Mouse (Mus musculus) urinary bladder, postnatal 4 days (tissue): ENCODE data around the gene Haus4.

Experiments used
- DNase-seq, 2 experiments: peaks; one replicate each; pipeline ENCODE4 v3.0.0; 2021 to 2022; ENCODE audit warnings: low spot score in 2 of 2

The Haus4 gene

GRCm38 (mm10) chr14:54553975-54554769, at the start of gene Haus4:
Haus4 (minus strand) TSS chr14:54554616.
- DNase-seq = peak; percentile 78 to 82

DNA sequence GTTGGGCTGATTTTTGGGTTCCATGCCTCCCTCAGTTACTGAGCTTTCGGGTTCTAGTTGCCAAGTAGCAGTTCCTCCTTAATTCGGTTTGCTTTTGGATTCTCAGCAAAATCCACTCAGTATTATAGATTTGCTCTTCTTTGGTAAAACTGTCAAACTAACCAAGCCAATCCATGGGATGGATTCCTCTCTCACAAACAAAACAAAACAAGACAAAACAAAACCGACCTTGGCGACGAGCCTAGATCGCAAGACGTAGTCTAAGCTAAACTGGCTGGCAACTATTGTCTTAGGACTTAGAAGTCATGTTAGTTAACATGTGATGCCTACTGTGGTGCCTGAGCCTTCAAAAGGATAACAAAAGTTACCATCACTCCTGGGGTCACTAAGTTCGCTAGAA, 49.3 kb upstream of the Haus4 start:
- no peak for DNase-seq

DNA sequence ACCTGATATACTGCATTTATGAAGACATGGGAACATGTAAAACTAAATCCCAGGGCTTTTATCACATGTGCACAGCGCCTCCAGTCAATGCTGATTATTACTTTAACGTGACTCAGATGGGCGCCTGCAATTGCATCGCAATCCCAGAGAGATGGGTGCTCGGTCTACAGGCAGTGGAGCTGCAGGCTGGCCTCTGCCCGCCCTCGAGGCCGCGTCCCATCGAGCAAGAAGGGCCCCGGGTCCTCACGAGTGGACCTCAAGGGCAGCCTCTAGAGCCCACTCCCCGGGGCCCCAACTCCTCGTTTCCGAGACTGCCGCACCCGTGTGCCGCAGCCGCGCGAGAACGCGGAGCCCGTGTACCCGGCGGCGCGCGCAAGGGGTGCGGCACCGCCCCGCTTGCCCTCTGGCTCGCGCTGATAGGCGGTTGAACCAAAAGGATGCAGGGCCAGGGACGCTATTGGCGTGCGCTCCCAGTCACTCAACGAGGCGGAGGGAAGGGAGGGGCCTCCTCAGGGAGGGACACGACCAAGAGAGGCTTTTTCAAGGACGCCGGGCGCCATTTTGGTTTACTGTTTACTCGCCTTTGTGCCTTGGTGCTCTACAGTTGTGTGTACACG, 48.7 kb upstream of the Haus4 start:
- DNase-seq = peak; percentile 94 to 96

- no peak for DNase-seq
Measured at GRCm38 (mm10) chr14:54602613-54603012, 48.2 kb upstream of the Haus4 start.

DNA sequence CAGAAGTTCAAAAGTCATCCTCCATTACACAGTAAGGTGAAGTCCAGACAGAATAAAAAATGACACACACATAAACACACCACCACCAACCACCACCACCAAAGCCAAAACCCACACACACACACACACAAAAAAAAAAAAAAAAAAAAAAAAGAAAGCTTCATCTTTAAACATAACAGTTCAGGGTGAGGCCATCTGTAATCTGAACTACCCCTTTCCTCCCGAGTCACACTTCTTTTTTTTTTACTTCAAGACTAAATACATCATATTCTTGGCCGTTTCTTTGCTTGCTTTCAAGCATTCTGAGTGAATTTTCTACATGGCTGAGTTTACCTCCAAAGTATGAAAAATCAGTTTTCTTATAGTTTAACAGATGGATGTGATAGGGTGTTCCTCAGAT, 47.2 kb upstream of the Haus4 start:
- no peak for DNase-seq

GRCm38 (mm10) chr14:54597084-54597483, 42.7 kb upstream of the Haus4 start:
- no peak for DNase-seq

DNA sequence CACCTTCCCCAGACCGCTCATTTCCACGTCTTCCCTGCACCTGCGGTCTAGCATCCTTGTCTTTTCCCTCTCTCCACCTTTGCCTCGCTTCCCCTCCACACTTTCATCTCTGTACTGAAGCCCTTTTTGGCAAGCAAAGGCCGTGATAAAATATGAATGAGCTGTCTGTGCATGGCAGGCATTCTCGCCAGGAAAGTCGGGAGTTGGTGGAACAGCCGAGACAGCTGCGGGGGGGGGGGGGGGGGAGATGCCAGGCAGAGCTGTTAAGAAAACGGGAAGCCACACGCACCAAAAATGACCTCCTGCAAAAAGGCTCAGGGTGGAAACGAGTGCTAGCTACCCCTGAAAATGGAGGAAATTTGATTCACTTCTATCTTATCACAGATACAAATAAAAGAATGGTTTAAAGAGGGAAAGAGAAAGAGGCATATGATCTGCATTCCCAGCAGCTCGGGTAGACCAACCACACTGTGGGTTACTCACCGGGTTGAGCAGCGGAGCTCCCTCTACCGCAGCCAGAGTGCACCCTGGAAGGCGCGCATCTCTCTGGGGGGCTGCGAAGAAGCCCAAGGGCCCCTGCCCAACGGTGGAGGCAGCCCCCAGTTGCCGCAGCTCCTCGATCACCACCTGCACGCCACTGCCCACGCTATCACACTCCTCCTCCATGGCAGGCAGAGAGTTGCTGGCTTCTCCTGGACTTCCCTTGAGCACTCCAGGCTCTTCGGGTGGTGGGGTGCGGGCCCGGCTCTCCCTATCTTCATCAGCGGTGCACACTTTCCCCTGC, 40.4 kb upstream of the Haus4 start:
- DNase-seq = no peak

- no peak for DNase-seq
Measured at GRCm38 (mm10) chr14:54594055-54594454, 39.6 kb upstream of the Haus4 start.

DNA sequence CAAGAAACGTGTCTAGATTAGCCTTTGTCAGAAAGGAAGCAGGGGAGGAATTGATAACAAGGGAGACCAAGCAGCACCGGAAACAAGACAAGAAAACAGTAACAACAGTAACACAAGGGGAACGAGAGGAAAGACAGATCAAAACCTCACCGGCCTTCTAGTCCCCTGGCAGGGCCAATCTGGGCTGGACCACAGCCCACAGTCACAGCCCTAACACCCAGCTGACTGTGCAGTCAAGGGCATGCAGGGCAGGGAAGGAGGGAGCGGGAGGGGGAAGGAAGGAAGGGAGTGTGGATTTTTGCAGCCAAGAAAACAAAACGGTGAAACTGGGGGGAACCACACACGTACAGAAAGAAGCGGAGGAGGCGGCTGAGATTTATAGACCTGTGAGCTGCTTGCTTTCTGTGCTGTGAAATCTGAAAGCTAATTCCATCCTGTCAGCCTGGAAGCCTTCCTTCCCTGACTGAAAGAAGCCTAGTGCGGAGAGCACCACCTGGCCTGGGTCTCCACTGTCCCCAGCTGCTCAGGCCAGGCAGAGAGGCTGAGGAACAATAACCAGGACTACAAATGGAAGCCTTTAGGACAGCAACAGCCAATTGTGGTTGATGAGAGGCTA, 38.0 kb upstream of the Haus4 start:
- DNase-seq = no peak

DNA sequence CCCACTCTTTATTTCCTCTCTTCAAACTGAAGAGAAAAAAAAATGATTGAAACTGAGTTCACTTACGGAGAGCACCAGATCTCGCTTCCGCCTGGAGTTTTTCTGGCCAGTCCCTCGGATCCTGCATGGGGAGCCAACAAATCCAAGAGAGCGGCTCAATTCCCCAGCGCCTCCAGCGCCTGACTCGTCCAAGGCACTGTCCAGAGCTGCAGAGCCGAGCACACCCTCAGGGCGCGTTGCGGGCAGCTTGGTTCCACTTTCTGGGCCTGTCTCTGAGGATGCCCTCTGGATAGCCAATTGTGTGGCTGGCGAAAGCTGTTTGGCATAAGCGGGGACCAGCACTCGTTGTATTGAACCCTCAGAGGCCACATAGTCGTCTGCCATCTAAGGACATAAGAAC, 36.6 kb upstream of the Haus4 start:
- DNase-seq = no peak

DNA sequence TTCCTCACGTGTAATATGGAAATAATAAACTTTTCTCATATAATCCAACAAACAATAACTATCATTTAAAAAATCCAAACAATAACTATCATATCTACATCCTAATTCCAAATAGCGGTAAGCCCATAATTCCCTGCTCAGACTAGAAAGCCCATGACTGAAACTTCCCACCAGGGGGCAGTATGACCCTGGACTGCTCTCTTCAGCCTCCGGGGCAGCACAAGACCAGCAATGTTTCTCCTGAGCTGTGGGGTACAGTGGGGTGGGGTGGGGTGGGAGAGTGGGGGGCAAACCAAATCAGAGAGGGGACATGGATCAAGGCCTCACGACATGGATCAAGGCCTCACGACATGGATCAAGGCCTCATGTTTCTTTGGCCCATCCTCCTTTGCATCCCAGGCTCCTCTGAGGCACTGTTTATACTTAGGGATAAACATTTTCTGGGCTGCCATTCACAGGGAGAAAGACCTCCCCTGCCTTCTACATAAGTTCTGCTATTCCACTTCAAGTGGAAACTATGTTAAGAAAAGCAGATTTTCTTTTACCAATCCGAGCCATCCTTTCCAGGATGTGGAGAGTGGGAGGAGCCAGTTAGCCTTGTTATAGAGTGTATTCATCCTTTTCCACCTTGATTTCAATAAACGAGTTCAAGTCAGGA, 29.4 kb upstream of the Haus4 start:
- DNase-seq = peak; percentile 48 to 70

DNA sequence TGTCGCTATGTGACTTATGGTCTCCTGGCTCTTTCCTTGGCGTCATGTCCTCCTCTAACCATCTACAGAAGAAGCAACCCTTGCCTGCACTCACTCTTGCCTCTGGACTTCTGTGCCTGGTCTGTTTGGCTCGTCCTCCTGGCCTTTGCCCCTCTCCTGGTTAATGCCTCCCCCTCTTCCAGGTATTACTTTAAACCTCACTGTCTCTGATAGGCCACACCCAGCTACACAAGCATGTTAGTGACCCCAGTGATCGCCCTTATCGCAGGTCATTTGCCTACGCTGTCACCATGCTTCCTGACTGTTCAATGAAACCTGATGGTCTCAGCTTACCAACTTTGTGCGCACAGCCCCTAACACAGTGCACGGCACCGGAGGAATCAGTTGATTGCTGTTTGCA, 28.1 kb upstream of the Haus4 start:
- no peak for DNase-seq

GRCm38 (mm10) chr14:54579638-54580037, 25.2 kb upstream of the Haus4 start:
- no peak for DNase-seq

- DNase-seq = no peak
Measured at GRCm38 (mm10) chr14:54578063-54578462, 23.6 kb upstream of the Haus4 start.

- DNase-seq = peak; percentile 91
Measured at GRCm38 (mm10) chr14:54577089-54577982, 22.9 kb upstream of the Haus4 start, which contains the start of gene Ajuba. Ajuba (minus strand) TSS chr14:54577558.

DNA sequence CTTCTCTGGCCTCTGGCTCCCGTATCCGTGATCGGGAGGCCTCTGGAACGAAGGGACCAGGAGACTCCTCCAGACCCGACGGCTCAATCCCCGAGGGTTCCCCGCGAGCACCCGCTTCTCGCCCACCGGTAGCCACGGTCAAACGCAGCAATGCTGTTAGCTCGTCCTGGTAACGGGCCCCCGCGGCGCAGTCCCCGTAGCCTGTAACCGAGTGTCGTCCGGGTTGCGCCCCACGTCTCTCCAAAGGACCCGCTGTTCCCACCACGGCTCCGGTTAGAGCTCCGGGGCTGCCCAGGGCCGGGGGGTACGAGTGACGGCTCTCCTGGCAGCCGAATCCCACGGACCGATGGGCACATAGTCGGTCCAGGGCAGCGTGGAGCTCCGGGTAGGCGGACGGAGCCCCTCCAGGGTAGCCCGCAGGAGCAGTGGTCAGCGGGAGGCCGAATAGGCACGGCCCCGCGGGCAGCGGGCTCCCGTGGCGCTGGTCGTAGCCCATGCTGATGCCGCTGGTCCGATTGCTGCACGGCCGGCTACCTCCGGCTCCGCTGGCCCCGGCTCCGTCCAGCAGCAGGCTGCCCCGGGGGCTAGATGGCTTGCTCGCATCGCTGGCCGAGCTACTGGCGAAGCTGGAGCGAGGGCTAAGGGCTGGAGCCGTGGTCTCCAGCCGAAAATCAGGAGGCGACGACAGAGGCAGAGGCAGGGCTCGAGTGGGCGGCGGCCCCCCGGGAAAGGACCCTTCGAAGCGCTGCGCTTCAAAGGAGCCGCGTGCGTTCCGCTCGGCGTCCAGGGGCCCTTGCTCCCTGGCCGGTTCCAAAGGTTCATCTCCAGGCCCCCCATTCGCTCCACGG, 22.0 kb upstream of the Haus4 start:
- no peak for DNase-seq

GRCm38 (mm10) chr14:54575631-54576030, 21.2 kb upstream of the Haus4 start:
- peak; percentile 85 to 88 for DNase-seq

- no peak for DNase-seq
Measured at GRCm38 (mm10) chr14:54575031-54575430, 20.6 kb upstream of the Haus4 start.

DNA sequence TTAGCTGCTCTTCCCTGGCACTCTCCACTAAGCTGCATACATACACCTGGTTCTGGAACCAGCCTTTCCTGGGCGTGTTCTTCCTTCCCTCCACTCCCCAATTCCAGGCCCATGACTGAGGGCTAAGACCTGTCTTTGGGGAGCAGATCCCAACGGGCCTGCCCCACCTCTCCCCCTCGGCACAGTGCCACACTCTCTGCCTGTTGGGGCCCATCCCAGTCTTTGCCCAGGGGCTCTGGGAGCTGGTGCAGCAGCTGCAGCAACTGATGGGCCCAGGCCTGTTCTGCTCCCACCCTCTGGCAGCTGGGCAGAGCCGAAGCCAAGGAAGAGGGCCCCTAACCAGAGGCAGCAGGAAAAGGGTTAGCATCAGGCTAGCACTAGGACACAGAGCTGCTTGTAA, 19.8 kb upstream of the Haus4 start:
- DNase-seq = peak; percentile 67 to 70
